Mouse (Mus musculus): ENCODE measurements around the gene Piwil4. TPM values are rescaled to one million over a fixed set of nuclear protein-coding genes. Genes with fewer than 3 reads are reported as not detected.
"Not testable (repeated sequence)": the region's sequence is repeated elsewhere in the genome, so short reads cannot be mapped to it uniquely, and the experiment has no call there.

Piwil4 gene
- polyA plus RNA-seq, 1 experiment: 0.36 TPM

DNA sequence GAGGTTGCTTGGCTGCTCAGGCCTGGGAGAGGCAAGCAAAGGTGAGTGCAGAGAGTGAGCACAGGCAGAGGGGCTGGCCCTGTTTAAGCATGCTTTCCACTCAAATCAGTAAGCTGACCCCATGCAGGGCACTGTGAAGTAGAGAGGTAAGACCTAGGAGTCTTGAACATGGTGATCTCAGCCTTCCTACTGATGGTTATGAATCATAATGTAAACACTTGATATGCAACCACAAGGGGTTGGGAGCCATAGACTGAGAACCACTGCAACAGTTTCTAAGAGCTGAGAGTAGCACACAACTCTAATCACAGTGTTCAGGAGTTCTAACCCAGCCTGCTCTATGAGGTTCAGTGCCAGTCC lies 22.2 kb downstream of the Piwil4 start:
- H3K79me2 ChIP-seq (ENCODE audit: control insufficient read depth, insufficient read depth): no peaks in the 10 kb centered on the region
- no peaks in the 10 kb centered on the region for H3K36me3 ChIP-seq (ENCODE audit: control insufficient read depth, insufficient read depth)
- H3K4me3 ChIP-seq: no peak overlapping the region
- H3K4me2 ChIP-seq (ENCODE audit: low read depth): peak overlapping the region; percentile 51
- H3ac ChIP-seq (ENCODE audit: control insufficient read depth, insufficient read length): no peak overlapping the region
- no peaks in the 10 kb centered on the region for H3K27me3 ChIP-seq (ENCODE audit: control insufficient read depth, insufficient read depth, insufficient read length)
- TF ChIP-seq TCF12 (IDR thresholded peaks at IDR 0.05; ENCODE audit: insufficient read depth, poor library complexity, severe bottlenecking): no peak
- TF ChIP-seq CEBPB (IDR thresholded peaks at IDR 0.05; ENCODE audit: insufficient read depth, poor library complexity, severe bottlenecking): no peak
- TF ChIP-seq REST (IDR thresholded peaks at IDR 0.05; ENCODE audit: insufficient read depth, insufficient read length): no peak
- no peak for TF ChIP-seq SRF (IDR thresholded peaks at IDR 0.05; ENCODE audit: control insufficient read depth, insufficient read length, low read depth)
- TF ChIP-seq POLR2A (IDR thresholded peaks at IDR 0.05; ENCODE audit: insufficient read length, low read depth): no peak
- TF ChIP-seq MAX (IDR thresholded peaks at IDR 0.05; ENCODE audit: low read depth): no peak
- no peak for TF ChIP-seq TCF3 (IDR thresholded peaks at IDR 0.05; ENCODE audit: insufficient read length, low read depth)
- no peak for TF ChIP-seq E2F4 (IDR thresholded peaks at IDR 0.05; ENCODE audit: insufficient read depth)
- no peak for TF ChIP-seq MYOD1 (IDR thresholded peaks at IDR 0.05; ENCODE audit: control insufficient read depth in 1 of 3, insufficient read length in 2 of 3, low read depth in 2 of 3)
- TF ChIP-seq MYOG (IDR thresholded peaks at IDR 0.05; ENCODE audit: control insufficient read depth in 1 of 3, insufficient read depth in 1 of 3, insufficient read length in 2 of 3, low read depth in 2 of 3): no peak
- no peak for TF ChIP-seq USF1 (IDR thresholded peaks at IDR 0.05; ENCODE audit: low read depth)
- no peak for TF ChIP-seq POLR2AphosphoS2 (IDR thresholded peaks at IDR 0.05; ENCODE audit: insufficient read length, low read depth)

DNA sequence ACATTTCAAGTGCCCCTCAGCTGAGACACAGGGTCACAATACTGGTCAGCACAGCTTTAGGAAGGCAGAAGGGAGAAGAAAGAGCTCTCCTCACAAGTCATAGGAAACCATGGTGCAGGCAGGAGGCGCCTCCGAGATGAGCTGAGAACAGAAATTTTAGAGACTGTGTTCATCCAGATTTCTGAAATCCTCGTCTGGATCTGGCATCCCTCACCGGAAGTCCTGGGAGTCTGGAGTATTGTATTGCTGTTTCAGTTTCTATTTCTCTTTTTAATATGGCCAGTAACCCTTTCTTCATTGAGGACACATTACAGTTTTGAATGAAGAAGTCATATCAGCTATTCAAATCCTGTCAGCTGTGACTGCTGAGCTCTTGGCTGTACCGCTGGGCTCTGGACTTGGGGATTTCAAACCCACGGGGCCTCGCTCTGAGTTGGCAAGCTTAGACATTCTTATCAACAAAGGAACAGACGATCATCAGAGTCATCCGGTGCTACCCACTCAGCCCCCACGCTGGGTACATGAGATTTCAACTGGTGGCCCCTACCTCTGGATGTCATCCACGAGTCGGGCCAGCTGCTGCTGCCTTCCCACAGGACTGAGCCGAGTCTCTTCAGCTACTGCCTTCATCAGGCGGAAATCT lies 22.7 kb downstream of the Piwil4 start:
- H3ac ChIP-seq (ENCODE audit: control insufficient read depth, insufficient read length): no peak overlapping the region
- no peak for TF ChIP-seq CEBPB (IDR thresholded peaks at IDR 0.05; ENCODE audit: insufficient read depth, poor library complexity, severe bottlenecking)
- no peak for TF ChIP-seq SRF (IDR thresholded peaks at IDR 0.05; ENCODE audit: control insufficient read depth, insufficient read length, low read depth)
- TF ChIP-seq MYOG (IDR thresholded peaks at IDR 0.05; ENCODE audit: control insufficient read depth in 1 of 3, insufficient read depth in 1 of 3, insufficient read length in 2 of 3, low read depth in 2 of 3): no peak
- TF ChIP-seq MAX (IDR thresholded peaks at IDR 0.05; ENCODE audit: low read depth): no peak
- TF ChIP-seq TCF3 (IDR thresholded peaks at IDR 0.05; ENCODE audit: insufficient read length, low read depth): no peak
- TF ChIP-seq MYOD1 (IDR thresholded peaks at IDR 0.05; ENCODE audit: control insufficient read depth in 1 of 3, insufficient read length in 2 of 3, low read depth in 2 of 3): no peak
- peak overlapping the region; percentile 51 for H3K4me2 ChIP-seq (ENCODE audit: low read depth)
- H3K27me3 ChIP-seq (ENCODE audit: control insufficient read depth, insufficient read depth, insufficient read length): no peaks in the 10 kb centered on the region
- H3K79me2 ChIP-seq (ENCODE audit: control insufficient read depth, insufficient read depth): no peaks in the 10 kb centered on the region
- H3K36me3 ChIP-seq (ENCODE audit: control insufficient read depth, insufficient read depth): no peaks in the 10 kb centered on the region
- no peak overlapping the region for H3K4me3 ChIP-seq

DNA sequence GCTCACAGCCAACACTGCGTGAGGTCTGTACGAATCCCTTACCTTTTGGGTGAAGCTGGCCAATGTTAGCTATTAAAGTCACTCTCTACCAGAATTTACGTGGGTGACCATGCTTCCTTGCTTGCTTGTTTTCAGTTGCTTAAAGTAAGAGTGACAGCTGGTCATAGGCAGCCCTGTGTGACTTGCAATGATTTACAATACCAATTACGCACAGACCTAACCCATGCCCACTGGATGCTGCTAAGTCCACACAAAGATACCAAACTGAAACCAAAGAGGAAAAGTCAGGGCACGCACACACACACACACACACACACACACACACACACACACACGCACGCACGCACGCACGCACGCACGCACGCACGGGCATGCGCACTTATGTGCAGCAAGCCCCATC lies 25.3 kb downstream of the Piwil4 start:
- no peak for TF ChIP-seq REST (IDR thresholded peaks at IDR 0.05; ENCODE audit: insufficient read depth, insufficient read length)
- TF ChIP-seq POLR2A (IDR thresholded peaks at IDR 0.05; ENCODE audit: insufficient read length, low read depth): no peak
- no peak for TF ChIP-seq MYOG (IDR thresholded peaks at IDR 0.05; ENCODE audit: control insufficient read depth in 1 of 3, insufficient read depth in 1 of 3, insufficient read length in 2 of 3, low read depth in 2 of 3)
- no peak for TF ChIP-seq TCF12 (IDR thresholded peaks at IDR 0.05; ENCODE audit: insufficient read depth, poor library complexity, severe bottlenecking)
- H3K36me3 ChIP-seq (ENCODE audit: control insufficient read depth, insufficient read depth): no peaks in the 10 kb centered on the region
- H3ac ChIP-seq (ENCODE audit: control insufficient read depth, insufficient read length): no peak overlapping the region
- no peaks in the 10 kb centered on the region for H3K79me2 ChIP-seq (ENCODE audit: control insufficient read depth, insufficient read depth)
- no peak overlapping the region for H3K4me3 ChIP-seq
- no peaks in the 10 kb centered on the region for H3K27me3 ChIP-seq (ENCODE audit: control insufficient read depth, insufficient read depth, insufficient read length)
- no peak overlapping the region for H3K4me2 ChIP-seq (ENCODE audit: low read depth)

- Histone ChIP-seq H3ac (ENCODE audit: control insufficient read depth, insufficient read length) (no peak overlapping the region), H3K4me2 (ENCODE audit: low read depth) (no peak overlapping the region), H3K27me3 (ENCODE audit: control insufficient read depth, insufficient read depth, insufficient read length) (no peaks in the 10 kb centered on the region), H3K36me3 (ENCODE audit: control insufficient read depth, insufficient read depth) (no peaks in the 10 kb centered on the region), H3K4me3 (no peak overlapping the region), H3K79me2 (ENCODE audit: control insufficient read depth, insufficient read depth) (no peaks in the 10 kb centered on the region)
- no peak for TF ChIP-seq USF1 (IDR thresholded peaks at IDR 0.05; ENCODE audit: low read depth)
These were observed 29.6 kb downstream of the Piwil4 start for GRCm38 (mm10) chr9:14710910-14711309.

- Histone ChIP-seq H3K4me3 (no peak overlapping the region), H3K79me2 (ENCODE audit: control insufficient read depth, insufficient read depth) (no peaks in the 10 kb centered on the region), H3K4me2 (ENCODE audit: low read depth) (no peak overlapping the region), H3K27me3 (ENCODE audit: control insufficient read depth, insufficient read depth, insufficient read length) (no peaks in the 10 kb centered on the region), H3K36me3 (ENCODE audit: control insufficient read depth, insufficient read depth) (no peaks in the 10 kb centered on the region), H3ac (ENCODE audit: control insufficient read depth, insufficient read length) (no peak overlapping the region)
- TF ChIP-seq MYOG (IDR thresholded peaks at IDR 0.05; ENCODE audit: control insufficient read depth in 1 of 3, insufficient read depth in 1 of 3, insufficient read length in 2 of 3, low read depth in 2 of 3) (no peak), SRF (IDR thresholded peaks at IDR 0.05; ENCODE audit: control insufficient read depth, insufficient read length, low read depth) (no peak), USF1 (IDR thresholded peaks at IDR 0.05; ENCODE audit: low read depth) (no peak), TCF12 (IDR thresholded peaks at IDR 0.05; ENCODE audit: insufficient read depth, poor library complexity, severe bottlenecking) (no peak), REST (IDR thresholded peaks at IDR 0.05; ENCODE audit: insufficient read depth, insufficient read length) (no peak), POLR2AphosphoS2 (IDR thresholded peaks at IDR 0.05; ENCODE audit: insufficient read length, low read depth) (no peak), CEBPB (IDR thresholded peaks at IDR 0.05; ENCODE audit: insufficient read depth, poor library complexity, severe bottlenecking) (no peak), E2F4 (IDR thresholded peaks at IDR 0.05; ENCODE audit: insufficient read depth) (no peak)
These were observed 35.0 kb downstream of the Piwil4 start for GRCm38 (mm10) chr9:14705321-14706162.

DNA sequence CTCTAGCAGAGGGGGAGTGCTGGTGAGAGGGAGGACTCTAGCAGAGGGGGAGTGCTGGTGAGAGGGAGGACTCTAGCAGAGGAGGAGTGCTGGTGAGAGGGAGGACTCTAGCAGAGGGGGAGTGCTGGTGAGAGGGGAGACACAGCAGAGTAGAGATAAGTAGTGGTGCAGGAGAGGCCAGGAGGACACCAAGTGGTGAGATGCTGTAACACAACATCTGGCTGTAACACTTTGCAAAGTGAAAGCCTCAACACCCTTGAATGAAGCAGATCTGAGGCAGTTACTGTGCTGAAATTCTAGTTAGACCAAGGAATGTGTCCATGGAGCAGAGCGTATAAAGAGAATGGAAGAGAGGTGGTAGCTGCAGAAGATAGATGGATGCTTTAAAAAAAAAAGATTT lies 39.7 kb downstream of the Piwil4 start:
- H3K79me2 ChIP-seq (ENCODE audit: control insufficient read depth, insufficient read depth); H3K27me3 ChIP-seq (ENCODE audit: control insufficient read depth, insufficient read depth, insufficient read length); H3K36me3 ChIP-seq (ENCODE audit: control insufficient read depth, insufficient read depth); H3K4me2 ChIP-seq (ENCODE audit: low read depth); H3ac ChIP-seq (ENCODE audit: control insufficient read depth, insufficient read length); H3K4me3 ChIP-seq: not testable (repeated sequence)
